Mouse (Mus musculus) activated CD4-positive, CD25-positive, alpha-beta regulatory T cell, adult 9 weeks (primary cell): ENCODE data around the gene Rbbp7. TPM values are rescaled to one million over a fixed set of nuclear protein-coding genes. Genes with fewer than 3 reads are reported as not detected.

Experiments used
- polyA plus RNA-seq: library from polyadenylated mRNA; unstranded; fragments of 100-300 nt; shearing (Covaris generic); gene quantifications from one replicate; pipeline ENCODE4 v1.2.1, GENCODE M21; 2017

Rbbp7 gene
- 302 TPM for polyA plus RNA-seq

GRCm38 (mm10) chrX:162760115-162760942 is at the start of gene Rbbp7:
Gene Rbbp7, plus strand, starts transcription at chrX:162760402.

Other genes starting within 250 kb of the Rbbp7 start
- gene Reps2, start 116.8 kb upstream of the Rbbp7 start, polyA plus RNA-seq: not detected
- gene Txlng, start 69.1 kb downstream of the Rbbp7 start, polyA plus RNA-seq: 18.9 TPM
- gene Syap1, start 128.0 kb downstream of the Rbbp7 start, polyA plus RNA-seq: 36.6 TPM
- gene Ctps2, start 140.8 kb downstream of the Rbbp7 start, polyA plus RNA-seq: 303 TPM
- not detected for gene S100g, start 204.2 kb downstream of the Rbbp7 start, polyA plus RNA-seq